Mouse (Mus musculus): Measurements from ENCODE around the gene Ncs1. TPM values are rescaled to one million over a fixed set of nuclear protein-coding genes. Genes with fewer than 3 reads are reported as not detected.

The Ncs1 gene
- 0.04 TPM in 1 of 2 replicates, not detected in the other for total RNA-seq (2012; rRNA removed)
- not detected in 2 replicates for total RNA-seq (2014; rRNA removed)
- polyA plus RNA-seq (2012; ENCODE audit: insufficient read length, low read depth) = not detected in 2 replicates

DNA sequence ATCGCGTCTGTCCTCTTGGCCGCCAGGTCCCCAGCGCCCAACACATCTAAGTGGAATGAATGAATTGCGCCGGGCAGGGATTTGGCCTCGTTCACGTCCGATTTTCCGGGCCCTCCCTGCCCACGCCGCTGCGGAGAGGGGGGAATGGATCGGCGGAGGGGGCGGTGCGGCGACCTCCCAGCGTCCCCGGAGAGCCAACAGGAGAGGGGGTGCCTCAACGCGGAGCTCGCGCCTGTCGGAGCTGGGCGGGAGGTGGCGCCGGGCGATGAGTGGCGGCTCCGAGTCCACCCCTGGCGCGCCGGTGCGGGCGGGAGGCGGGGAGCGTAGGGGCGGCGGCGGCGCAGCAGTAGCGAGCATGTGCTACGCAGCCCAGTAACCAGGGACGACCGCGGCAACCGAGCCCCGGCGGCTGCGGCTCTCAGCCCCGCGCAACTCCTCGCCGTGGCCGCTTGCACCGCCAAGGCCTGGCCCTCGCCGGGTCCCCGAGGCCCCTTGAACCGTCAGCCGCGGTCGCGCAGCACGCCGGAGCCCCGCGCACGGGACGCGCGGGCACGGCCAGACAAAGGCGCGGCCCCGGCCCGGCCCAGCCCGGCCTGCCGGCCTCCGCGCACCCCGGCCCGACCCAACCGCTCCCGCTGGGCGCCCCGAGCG is at the start of gene Ncs1:
Gene Ncs1, plus strand, starts transcription at position 333 of the 651 bp plus-strand sequence.
- DNase-seq (ENCODE audit: extremely low read depth) = no peak
- H3K9ac ChIP-seq (ENCODE audit: insufficient read depth, low read depth) = no peak within 1 kb of the TSS
- no peak within 1 kb of the TSS for H3K4me2 ChIP-seq (ENCODE audit: insufficient read depth, low read depth, poor library complexity, severe bottlenecking)
- no peaks in the 10 kb centered on the region for H3K79me2 ChIP-seq (replicated peaks; ENCODE audit: control insufficient read depth, extremely low read depth, insufficient read depth, poor library complexity, severe bottlenecking)
- dilution Hi-C loops (cut with MboI; ENCODE audit: extremely low pct_ligation_motif_present, extremely low pct_unique_long_range_greater_than_20kb, low sequenced_read_pairs) (no loop called here), in situ Hi-C loops (cut with MboI; ENCODE audit: low pct_ligation_motif_present, low pct_unique_long_range_greater_than_20kb, low sequenced_read_pairs) (no loop called here)
- no peak within 1 kb of the TSS for H3K4me3 ChIP-seq (replicated peaks in 1 of 3; ENCODE audit: low read depth in 2 of 3, low read length in 2 of 3, poor library complexity in 1 of 3)
- no peaks in the 10 kb centered on the region for H3K4me1 ChIP-seq (ENCODE audit: control insufficient read depth in 1 of 2, insufficient read depth in 2 of 2)
- no peak for TF ChIP-seq PAX5 (IDR thresholded peaks at IDR 0.05; ENCODE audit: low read length)
- TF ChIP-seq MEF2A (IDR thresholded peaks at IDR 0.05; ENCODE audit: borderline replicate concordance, low read depth, low read length) = no peak
- TF ChIP-seq POLR2A (IDR thresholded peaks at IDR 0.05; ENCODE audit: low read depth, low read length) = no peak
- TF ChIP-seq USF2 (conservative IDR thresholded peaks at IDR 0.05; ENCODE audit: low read depth, low read length) = no peak
- no peak for TF ChIP-seq IRF4 (IDR thresholded peaks at IDR 0.05; ENCODE audit: low read depth, low read length)
- TF ChIP-seq ELF1 (IDR thresholded peaks at IDR 0.05; ENCODE audit: low read depth, low read length) = no peak
- TF ChIP-seq ZKSCAN1 (IDR thresholded peaks at IDR 0.05; ENCODE audit: borderline replicate concordance, low read depth, low read length) = no peak
- no peak for TF ChIP-seq MAZ (IDR thresholded peaks at IDR 0.05; ENCODE audit: low read depth, low read length)
- no peak for TF ChIP-seq GABPA (IDR thresholded peaks at IDR 0.05; ENCODE audit: insufficient replicate concordance, low read depth, low read length)
- no peak for TF ChIP-seq ETS1 (conservative IDR thresholded peaks at IDR 0.05; ENCODE audit: low read depth, low read length)
- TF ChIP-seq MXI1 (IDR thresholded peaks at IDR 0.05; ENCODE audit: low read depth, low read length) = no peak
- H3K27me3 ChIP-seq (replicated peaks) = peaks cover 90% of the 10 kb centered on the region
- no peaks in the 10 kb centered on the region for H3K36me3 ChIP-seq (replicated peaks in 1 of 2; ENCODE audit: control insufficient read depth in 1 of 2, insufficient read depth in 1 of 2, low read length in 1 of 2)
- H3K9me3 ChIP-seq (replicated peaks; ENCODE audit: low read length) = peaks cover 12% of the 10 kb centered on the region
- H3K27ac ChIP-seq (ENCODE audit: insufficient read depth, low read depth) = no peak within 1 kb of the TSS

DNA sequence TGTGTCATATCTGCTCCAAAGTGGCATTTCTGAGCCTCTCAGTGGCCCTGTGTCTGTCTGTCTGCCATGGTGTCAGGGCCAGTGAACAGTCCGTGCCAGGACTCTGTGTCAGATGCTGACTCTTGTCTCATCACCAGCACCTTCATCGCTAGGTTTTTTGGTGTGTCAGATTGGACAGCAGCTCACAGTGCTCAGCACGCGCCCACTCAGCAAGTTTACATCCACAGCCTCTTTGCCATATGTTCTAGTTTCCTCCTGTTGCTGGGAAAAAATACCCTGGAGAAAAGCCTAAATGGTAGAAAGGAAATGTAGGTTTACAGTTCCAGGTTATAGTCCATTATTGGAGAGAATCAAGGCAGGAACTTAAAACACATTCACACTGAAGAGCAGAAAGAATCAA is 47.0 kb upstream of the Ncs1 start:
- Histone ChIP-seq H3K9ac (ENCODE audit: insufficient read depth, low read depth) (no peak overlapping the region), H3K36me3 (replicated peaks in 1 of 2; ENCODE audit: control insufficient read depth in 1 of 2, insufficient read depth in 1 of 2, low read length in 1 of 2) (peaks cover 54 to 89% of the 10 kb centered on the region in 2 experiments), H3K4me3 (replicated peaks in 1 of 3; ENCODE audit: low read depth in 2 of 3, low read length in 2 of 3, poor library complexity in 1 of 3) (no peak overlapping the region), H3K4me1 (ENCODE audit: control insufficient read depth in 1 of 2, insufficient read depth in 2 of 2) (no peaks in the 10 kb centered on the region), H3K9me3 (replicated peaks; ENCODE audit: low read length) (no peaks in the 10 kb centered on the region), H3K27ac (ENCODE audit: insufficient read depth, low read depth) (no peak overlapping the region), H3K4me2 (ENCODE audit: insufficient read depth, low read depth, poor library complexity, severe bottlenecking) (no peak overlapping the region), H3K79me2 (replicated peaks; ENCODE audit: control insufficient read depth, extremely low read depth, insufficient read depth, poor library complexity, severe bottlenecking) (no peaks in the 10 kb centered on the region), H3K27me3 (replicated peaks) (no peaks in the 10 kb centered on the region)
- TF ChIP-seq ZKSCAN1 (IDR thresholded peaks at IDR 0.05; ENCODE audit: borderline replicate concordance, low read depth, low read length) = no peak
- TF ChIP-seq JUND (conservative IDR thresholded peaks at IDR 0.05; ENCODE audit: low read depth, low read length) = no peak
- no peak for TF ChIP-seq MAFK (IDR thresholded peaks at IDR 0.05; ENCODE audit: insufficient replicate concordance, low read length)
- no peak for TF ChIP-seq ZC3H11A (IDR thresholded peaks at IDR 0.05; ENCODE audit: low read depth, low read length)
- TF ChIP-seq ZMIZ1 (IDR thresholded peaks at IDR 0.05; ENCODE audit: low read depth, low read length) = no peak
- no peak for DNase-seq (ENCODE audit: extremely low read depth)
- in situ Hi-C loops (cut with MboI; ENCODE audit: low pct_ligation_motif_present, low pct_unique_long_range_greater_than_20kb, low sequenced_read_pairs) = loop anchor here (10.0 kb wide), 1 partner anchor 176 kb away; no protein-coding TSS in a partner anchor
- dilution Hi-C loops (cut with MboI; ENCODE audit: extremely low pct_ligation_motif_present, extremely low pct_unique_long_range_greater_than_20kb, low sequenced_read_pairs) = no loop called here
